Mouse (Mus musculus): ENCODE data around the gene Nkapl. TPM values are rescaled to one million over a fixed set of nuclear protein-coding genes. Genes with fewer than 3 reads are reported as not detected.

Gene Nkapl
- polyA plus RNA-seq (2014; fragmentation: Illumina TruSeq; extraction: RNeasy Lipid Tissue Mini Kit (QIAGEN cat#74804)): 3.9 TPM

DNA sequence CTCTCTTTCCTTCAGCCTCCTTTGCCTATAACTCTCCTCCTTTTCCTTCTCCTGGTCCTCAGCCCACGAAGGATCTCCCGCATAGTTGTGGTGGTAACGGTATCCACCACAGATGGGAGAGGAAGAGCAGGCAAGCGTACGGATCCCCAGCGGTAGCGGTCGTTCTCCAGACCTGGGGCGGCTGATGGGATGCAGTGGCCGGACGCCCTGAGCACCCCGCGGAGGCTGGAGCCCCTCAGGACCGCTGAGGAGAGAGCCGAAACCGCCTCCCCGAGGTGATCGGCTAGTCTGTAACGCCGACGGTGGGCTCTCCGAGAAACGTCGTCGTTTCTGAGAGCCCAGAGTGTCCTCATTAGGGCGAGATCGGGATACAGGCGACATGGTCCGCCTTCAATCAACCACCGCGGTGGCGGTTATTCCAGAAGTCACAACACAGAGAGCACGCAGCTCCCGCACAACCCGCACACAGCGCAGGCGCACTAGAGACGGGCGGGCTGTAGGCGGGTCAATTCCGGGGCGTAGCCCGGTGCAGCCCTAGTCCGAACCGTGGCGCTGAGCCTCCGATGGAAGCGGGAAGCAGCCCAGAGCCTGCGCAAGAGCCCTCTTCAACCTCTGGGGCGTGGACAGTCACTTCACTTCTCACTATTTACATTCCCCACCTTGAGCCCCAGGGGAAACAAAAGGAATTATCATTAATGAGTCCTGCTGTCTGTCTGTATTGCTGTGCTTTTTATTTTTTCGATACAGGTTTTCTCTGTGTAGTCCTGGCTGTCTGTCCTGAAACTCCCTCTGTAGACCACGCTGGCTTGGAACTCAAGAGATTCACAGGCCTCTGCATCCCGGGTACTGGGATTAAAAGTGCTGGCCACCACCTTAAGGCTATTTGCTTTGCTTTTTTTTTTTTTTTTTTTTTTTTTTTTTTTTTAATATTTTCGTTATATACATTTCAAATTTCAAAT is at the start of gene Nkapl:
Nkapl (minus strand) TSS at position 449 of the 959 bp plus-strand sequence.

DNA sequence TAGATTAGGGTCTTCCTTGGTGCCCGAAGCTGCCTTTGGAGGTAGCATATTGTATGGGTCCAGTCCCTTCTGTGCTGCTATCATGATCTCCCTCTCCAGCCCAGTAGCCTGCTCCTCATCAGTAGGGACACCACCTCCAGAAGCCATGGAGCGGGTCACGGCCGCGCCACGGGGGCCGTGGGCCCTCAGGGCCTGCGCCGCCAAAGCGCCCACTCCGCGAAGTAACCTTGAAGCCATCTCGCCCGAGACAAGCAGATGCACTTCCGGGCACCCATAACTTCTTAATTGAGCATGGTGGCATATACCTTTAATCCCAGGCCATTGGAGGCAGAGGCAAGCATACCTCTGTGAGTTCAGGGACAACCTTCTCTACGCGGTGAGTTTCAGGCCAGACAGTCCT is 32.9 kb upstream of the Nkapl start, which contains the start of gene Gm11273:
Gm11273 (minus strand) TSS at position 237 of the 400 bp plus-strand sequence.

DNA sequence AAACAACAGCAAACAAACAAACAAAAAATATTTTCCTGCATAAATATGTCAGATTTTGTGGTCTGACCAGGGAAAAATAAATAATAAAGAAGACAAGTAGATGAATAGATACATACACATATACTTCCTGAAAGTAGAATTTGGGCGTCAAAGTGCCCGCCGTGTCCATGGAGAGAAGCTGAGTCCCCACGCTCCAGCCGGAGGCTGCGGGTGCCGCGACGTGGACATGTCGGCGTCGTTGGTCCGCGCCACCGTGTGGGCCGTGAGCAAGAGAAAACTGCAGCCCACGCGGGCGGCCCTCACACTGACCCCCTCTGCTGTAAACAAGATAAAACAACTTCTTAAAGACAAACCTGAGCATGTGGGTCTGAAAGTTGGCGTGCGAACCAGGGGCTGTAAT is 26.8 kb upstream of the Nkapl start, which contains the start of gene AK157302:
AK157302 (plus strand) TSS at position 144 of the 400 bp plus-strand sequence.

DNA sequence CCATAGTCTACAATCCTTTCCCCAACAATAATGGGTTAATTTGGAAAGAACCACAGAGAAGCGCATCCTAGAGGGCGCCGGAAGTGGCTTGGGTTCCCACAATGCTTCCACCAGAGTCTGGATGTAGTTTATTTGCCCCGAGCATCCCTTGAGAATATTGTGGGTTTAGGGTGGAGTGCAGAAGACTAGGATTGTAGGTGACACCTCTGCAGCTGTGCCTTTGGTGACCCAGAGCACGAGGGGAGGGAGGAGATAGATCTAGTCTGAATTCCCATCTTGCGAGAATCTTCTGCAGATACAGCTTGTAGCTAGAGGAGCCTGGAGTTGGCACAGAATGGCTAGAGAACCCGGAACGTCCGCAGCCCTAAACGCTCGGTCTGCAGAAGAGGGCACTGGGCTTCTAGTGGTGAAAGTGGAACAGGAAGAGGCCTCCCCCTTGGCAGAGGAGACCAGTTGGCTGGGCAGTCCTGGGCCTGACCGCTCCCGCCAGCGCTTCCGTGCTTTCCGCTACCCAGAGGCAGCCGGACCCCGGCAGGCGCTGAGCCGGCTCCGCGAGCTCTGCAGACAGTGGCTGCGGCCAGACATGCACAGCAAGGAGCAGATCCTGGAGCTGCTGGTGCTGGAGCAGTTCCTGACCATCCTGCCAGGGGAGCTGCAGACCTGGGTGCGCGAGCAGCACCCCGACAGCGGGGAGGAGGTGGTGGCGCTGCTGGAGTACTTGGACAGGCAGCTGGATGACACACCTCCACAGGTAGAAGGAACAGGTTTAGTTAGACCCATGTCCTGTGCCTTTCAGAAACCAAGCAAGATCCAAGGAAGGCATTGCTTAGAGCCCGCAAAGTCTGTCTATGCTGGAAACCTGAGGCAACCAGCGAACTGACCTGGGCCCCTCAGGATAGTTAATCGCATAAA is 10.7 kb upstream of the Nkapl start, which contains the start of the genes Zkscan4 and Gm10065:
Zkscan4 (plus strand) TSS at position 149 of the 912 bp plus-strand sequence.
Gm10065 (minus strand) TSS at position 683 of the 912 bp plus-strand sequence.

DNA sequence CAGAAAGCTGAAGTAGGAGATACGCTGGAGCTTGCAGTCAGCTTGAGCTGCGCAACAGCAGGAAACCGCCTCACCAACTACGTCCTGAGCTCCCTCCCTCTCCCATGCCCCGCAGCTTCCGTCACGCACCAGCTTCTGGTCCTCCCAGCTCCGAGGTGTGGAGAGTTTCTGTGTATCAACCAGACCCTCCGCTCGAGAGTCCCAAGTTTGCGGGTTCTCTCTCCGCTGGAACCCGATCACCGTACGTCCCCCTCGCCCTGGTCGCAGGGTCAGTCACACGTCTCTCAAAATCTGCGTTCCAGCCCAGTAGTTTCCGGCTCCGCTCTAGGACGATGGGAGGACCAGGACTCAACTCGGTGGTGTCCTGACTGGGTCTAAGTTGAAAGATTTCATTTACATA is 14.9 kb downstream of the Nkapl start, which contains the start of gene Zscan26:
Zscan26 (minus strand) TSS at position 282 of the 400 bp plus-strand sequence.

DNA sequence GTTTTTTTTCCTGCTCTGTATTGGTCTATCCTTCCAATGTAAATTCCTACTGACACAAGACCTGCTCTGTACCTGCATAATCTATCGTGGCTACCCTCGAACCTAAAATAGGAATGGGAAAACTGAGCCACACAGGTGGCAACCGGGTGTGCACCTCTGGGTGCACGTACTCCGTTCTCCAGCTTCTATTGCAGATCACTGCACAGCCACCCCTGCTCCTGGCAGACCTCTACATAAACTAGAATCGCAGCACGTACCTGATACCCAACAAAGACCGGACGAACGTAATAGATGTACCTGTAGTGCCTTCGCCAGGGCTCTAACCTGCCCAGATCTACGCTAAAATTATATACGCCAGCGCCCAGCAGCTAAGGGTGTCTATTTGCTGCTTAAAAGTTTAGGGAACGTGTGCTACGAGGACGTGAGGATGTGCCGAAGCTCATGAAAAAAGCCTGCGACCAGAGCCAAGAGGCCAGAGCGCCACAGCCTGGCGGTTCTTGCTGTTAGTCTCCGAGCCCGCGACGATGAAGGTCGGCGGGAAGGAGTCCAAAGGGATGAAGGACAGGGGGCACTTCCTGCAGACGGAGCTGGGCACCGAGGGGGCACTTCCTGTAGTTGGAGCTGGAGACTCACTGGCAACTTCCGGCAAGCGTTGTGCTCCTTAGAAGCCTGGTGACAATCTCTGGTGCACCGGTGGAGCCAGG is 27.7 kb downstream of the Nkapl start, which contains the start of gene Pgbd1:
Pgbd1 (minus strand) TSS at position 556 of the 704 bp plus-strand sequence.

Other genes with a start within 250 kb of the Nkapl start
- 1.5 TPM for gene Gpx5, start 175.8 kb downstream of the Nkapl start, polyA plus RNA-seq (2014; fragmentation: Illumina TruSeq; extraction: RNeasy Lipid Tissue Mini Kit (QIAGEN cat#74804))
- gene Gpx6, start 156.4 kb downstream of the Nkapl start, polyA plus RNA-seq (2014; fragmentation: Illumina TruSeq; extraction: RNeasy Lipid Tissue Mini Kit (QIAGEN cat#74804)): 0.46 TPM
- not detected for gene Olfr1367, start 121.6 kb downstream of the Nkapl start, polyA plus RNA-seq (2014; fragmentation: Illumina TruSeq; extraction: RNeasy Lipid Tissue Mini Kit (QIAGEN cat#74804))
- 24.7 TPM for gene Zscan12, start 105.7 kb downstream of the Nkapl start, polyA plus RNA-seq (2014; fragmentation: Illumina TruSeq; extraction: RNeasy Lipid Tissue Mini Kit (QIAGEN cat#74804))
- gene Zkscan3, start 65.8 kb downstream of the Nkapl start, polyA plus RNA-seq (2014; fragmentation: Illumina TruSeq; extraction: RNeasy Lipid Tissue Mini Kit (QIAGEN cat#74804)): 56.8 TPM
- gene Pgbd1, start 27.5 kb downstream of the Nkapl start, polyA plus RNA-seq (2014; fragmentation: Illumina TruSeq; extraction: RNeasy Lipid Tissue Mini Kit (QIAGEN cat#74804)): 4.1 TPM
- gene Zscan26, start 14.8 kb downstream of the Nkapl start, polyA plus RNA-seq (2014; fragmentation: Illumina TruSeq; extraction: RNeasy Lipid Tissue Mini Kit (QIAGEN cat#74804)): 76.0 TPM
- 3.7 TPM for gene Zkscan4, start 10.4 kb upstream of the Nkapl start, polyA plus RNA-seq (2014; fragmentation: Illumina TruSeq; extraction: RNeasy Lipid Tissue Mini Kit (QIAGEN cat#74804))
- gene Gm10065, start 10.9 kb upstream of the Nkapl start, polyA plus RNA-seq (2014; fragmentation: Illumina TruSeq; extraction: RNeasy Lipid Tissue Mini Kit (QIAGEN cat#74804)): not detected
- gene AK157302, start 26.7 kb upstream of the Nkapl start, polyA plus RNA-seq (2014; fragmentation: Illumina TruSeq; extraction: RNeasy Lipid Tissue Mini Kit (QIAGEN cat#74804)): 4.8 TPM
- not detected for gene Gm11273, start 32.9 kb upstream of the Nkapl start, polyA plus RNA-seq (2014; fragmentation: Illumina TruSeq; extraction: RNeasy Lipid Tissue Mini Kit (QIAGEN cat#74804))
- 69.8 TPM for gene Zkscan8, start 62.6 kb upstream of the Nkapl start, polyA plus RNA-seq (2014; fragmentation: Illumina TruSeq; extraction: RNeasy Lipid Tissue Mini Kit (QIAGEN cat#74804))
- not detected for gene Olfr1366, start 74.3 kb upstream of the Nkapl start, polyA plus RNA-seq (2014; fragmentation: Illumina TruSeq; extraction: RNeasy Lipid Tissue Mini Kit (QIAGEN cat#74804))
- not detected for gene Olfr1535, start 91.4 kb upstream of the Nkapl start, polyA plus RNA-seq (2014; fragmentation: Illumina TruSeq; extraction: RNeasy Lipid Tissue Mini Kit (QIAGEN cat#74804))
- not detected for gene Olfr1364, start 113.2 kb upstream of the Nkapl start, polyA plus RNA-seq (2014; fragmentation: Illumina TruSeq; extraction: RNeasy Lipid Tissue Mini Kit (QIAGEN cat#74804))
- gene Olfr1362, start 145.5 kb upstream of the Nkapl start, polyA plus RNA-seq (2014; fragmentation: Illumina TruSeq; extraction: RNeasy Lipid Tissue Mini Kit (QIAGEN cat#74804)): not detected
- gene Olfr11, start 174.0 kb upstream of the Nkapl start, polyA plus RNA-seq (2014; fragmentation: Illumina TruSeq; extraction: RNeasy Lipid Tissue Mini Kit (QIAGEN cat#74804)): not detected
- gene Olfr1361, start 194.9 kb upstream of the Nkapl start, polyA plus RNA-seq (2014; fragmentation: Illumina TruSeq; extraction: RNeasy Lipid Tissue Mini Kit (QIAGEN cat#74804)): not detected
- gene Olfr1360, start 208.9 kb upstream of the Nkapl start, polyA plus RNA-seq (2014; fragmentation: Illumina TruSeq; extraction: RNeasy Lipid Tissue Mini Kit (QIAGEN cat#74804)): not detected
- not detected for gene Olfr1359, start 229.6 kb upstream of the Nkapl start, polyA plus RNA-seq (2014; fragmentation: Illumina TruSeq; extraction: RNeasy Lipid Tissue Mini Kit (QIAGEN cat#74804))
- not detected for gene Hist1h2bl, start 247.6 kb upstream of the Nkapl start, polyA plus RNA-seq (2014; fragmentation: Illumina TruSeq; extraction: RNeasy Lipid Tissue Mini Kit (QIAGEN cat#74804))
- gene Hist1h2ai, start 247.9 kb upstream of the Nkapl start, polyA plus RNA-seq (2014; fragmentation: Illumina TruSeq; extraction: RNeasy Lipid Tissue Mini Kit (QIAGEN cat#74804)): not detected
- gene Hist1h3h, start 249.2 kb upstream of the Nkapl start, polyA plus RNA-seq (2014; fragmentation: Illumina TruSeq; extraction: RNeasy Lipid Tissue Mini Kit (QIAGEN cat#74804)): not detected

Data from ovary, adult 10 weeks (tissue).